ENCODE assay signal across 13 mouse cellular contexts in the genomic region with DNA sequence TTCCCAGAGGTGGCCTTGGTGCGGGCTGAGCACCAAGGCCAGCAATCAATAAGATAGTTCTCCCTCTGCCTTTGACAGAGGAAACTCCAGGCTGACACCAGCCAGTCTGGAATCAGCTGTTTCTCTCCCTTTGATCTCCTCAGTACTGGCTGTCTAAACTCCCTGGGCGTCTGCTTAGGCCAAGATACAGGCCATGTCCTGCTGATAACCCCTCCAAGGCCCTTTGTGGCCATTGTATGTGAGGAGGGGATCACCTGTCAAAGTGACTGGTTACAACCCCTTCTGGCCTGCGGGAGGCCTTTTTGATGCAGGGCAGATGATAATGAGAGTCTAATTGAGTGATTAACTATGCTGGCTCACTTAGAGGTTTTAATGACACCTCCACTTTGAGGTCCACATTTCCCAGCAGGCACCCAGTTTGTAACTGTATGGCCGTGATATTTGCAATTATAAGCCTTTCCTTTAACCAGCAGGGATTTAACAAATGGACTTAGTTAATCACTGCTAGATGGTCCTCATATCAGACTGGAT.
DNase-seq lines count a peak whose midpoint lies in the region; ATAC-seq and TF ChIP-seq lines count a peak whose summit lies in the region.
"Had no signal": no experiment of that assay in that cellular context is flagged by ENCODE, and none has a peak within 500 bp of the region (broad histone marks: within the 10 kb centered on the region; RNA-seq: fewer than 3 reads in every experiment).

No protein-coding gene starts in this region.

- no peaks in the 10 kb centered on the region for H3K36me3 ChIP-seq in forebrain, embryonic 12.5 days (replicated peaks)
- H3K36me3 ChIP-seq in midbrain, embryonic 13.5 days = no peaks in the 10 kb centered on the region
- H3K36me3 ChIP-seq in stomach, postnatal 0 days (ENCODE audit: control insufficient read depth, insufficient read depth, low read length) = no peaks in the 10 kb centered on the region
- H3K36me3 ChIP-seq: embryonic facial prominence, embryonic 12.5 days; kidney, embryonic 15.5 days had no signal

- TF ChIP-seq EP300 in stomach, postnatal 0 days (optimal IDR thresholded peaks at IDR 0.05) = no peak

- H3K27ac ChIP-seq in forebrain, embryonic 12.5 days = peak overlapping the region; percentile 56; the same call in 1 of the 2 replicates
- H3K27ac ChIP-seq in midbrain, embryonic 13.5 days = peak overlapping the region; percentile 52
- H3K27ac ChIP-seq in stomach, postnatal 0 days (replicated peaks) = no peak overlapping the region
- H3K27ac ChIP-seq: embryonic facial prominence, embryonic 12.5 days; gastrocnemius, adult 2 months; kidney, embryonic 15.5 days had no signal

- no peak for TF ChIP-seq CTCF in stomach, postnatal 0 days (IDR thresholded peaks at IDR 0.05; ENCODE audit: low read depth)

- DNase-seq in ES-CJ7 (ENCODE audit: low read depth, low spot score) (peak; percentile 85), R1 (ENCODE audit: low read depth, low spot score) (peak; percentile 74)
- DNase-seq in left cerebral cortex, adult 8-10 months (ENCODE audit: low spot score in 2 of 2) = no peak
- DNase-seq in stomach, postnatal 0 days (ENCODE audit: low spot score) = no peak
- DNase-seq: gastrocnemius, adult 2 months; lung, embryonic 14.5 days; right cerebral cortex, postnatal 14 days; thymus, adult 18-20 months had no signal

- WGBS in forebrain, embryonic 12.5 days = 8% methylated on average over 4 of the region's 4 CpGs
- 7% methylated on average over 4 of the region's 4 CpGs for WGBS in midbrain, embryonic 13.5 days
- WGBS in stomach, postnatal 0 days = 54% methylated on average over 4 of the region's 4 CpGs

- H3K4me1 ChIP-seq in forebrain, embryonic 12.5 days = peaks cover 21% of the 10 kb centered on the region
- peaks cover 24% of the 10 kb centered on the region for H3K4me1 ChIP-seq in midbrain, embryonic 13.5 days (replicated peaks)
- H3K4me1 ChIP-seq in stomach, postnatal 0 days (replicated peaks; ENCODE audit: control insufficient read depth, insufficient read depth) = no peaks in the 10 kb centered on the region
- H3K4me1 ChIP-seq: embryonic facial prominence, embryonic 12.5 days; kidney, embryonic 15.5 days had no signal

- peaks cover 4% of the 10 kb centered on the region; the same call in 1 of the 2 replicates for H3K27me3 ChIP-seq in forebrain, embryonic 12.5 days
- peaks cover 39% of the 10 kb centered on the region for H3K27me3 ChIP-seq in midbrain, embryonic 13.5 days
- no peaks in the 10 kb centered on the region for H3K27me3 ChIP-seq in stomach, postnatal 0 days (ENCODE audit: control insufficient read depth, insufficient read depth, low read length)
- H3K27me3 ChIP-seq: kidney, embryonic 15.5 days had no signal

- no peaks in the 10 kb centered on the region for H3K9me3 ChIP-seq in forebrain, embryonic 12.5 days
- H3K9me3 ChIP-seq in midbrain, embryonic 13.5 days = no peaks in the 10 kb centered on the region
- no peaks in the 10 kb centered on the region for H3K9me3 ChIP-seq in stomach, postnatal 0 days (ENCODE audit: control insufficient read depth, low read length)
- H3K9me3 ChIP-seq: embryonic facial prominence, embryonic 12.5 days; kidney, embryonic 15.5 days had no signal

- H3K4me3 ChIP-seq in forebrain, embryonic 12.5 days (replicated peaks) = no peak overlapping the region
- no peak overlapping the region for H3K4me3 ChIP-seq in midbrain, embryonic 13.5 days (replicated peaks)
- no peak overlapping the region for H3K4me3 ChIP-seq in stomach, postnatal 0 days (ENCODE audit: low read depth, low read length)
- H3K4me3 ChIP-seq: embryonic facial prominence, embryonic 12.5 days; gastrocnemius, adult 2 months; kidney, embryonic 15.5 days had no signal

- peak; percentile 81; the same call in 1 of the 2 replicates for ATAC-seq in forebrain, embryonic 12.5 days (ENCODE audit: low FRiP score)
- peak; percentile 88 for ATAC-seq in midbrain, embryonic 13.5 days
- no peak for ATAC-seq in stomach, postnatal 0 days (ENCODE audit: low FRiP score, low TSS enrichment)
- no peak for ATAC-seq in erythroid progenitor cell, adult 5-6 weeks (replicated peaks; ENCODE audit: low FRiP score, poor library complexity, severe bottlenecking)

- H3K4me2 ChIP-seq in forebrain, embryonic 12.5 days = no peak overlapping the region
- no peak overlapping the region for H3K4me2 ChIP-seq in midbrain, embryonic 13.5 days (replicated peaks)
- no peak overlapping the region for H3K4me2 ChIP-seq in stomach, postnatal 0 days (replicated peaks; ENCODE audit: low read depth)
- H3K4me2 ChIP-seq: embryonic facial prominence, embryonic 12.5 days; kidney, embryonic 15.5 days; lung, embryonic 14.5 days had no signal

- no peak overlapping the region for H3K9ac ChIP-seq in forebrain, embryonic 12.5 days
- H3K9ac ChIP-seq in midbrain, embryonic 13.5 days (replicated peaks) = no peak overlapping the region
- H3K9ac ChIP-seq in stomach, postnatal 0 days (ENCODE audit: low read length) = no peak overlapping the region
- H3K9ac ChIP-seq: embryonic facial prominence, embryonic 12.5 days; kidney, embryonic 15.5 days; lung, embryonic 14.5 days had no signal

Comparison
In these comparisons a context has a peak if more than half of its experiments do, and no peak if none do; other contexts are left out.
1. DNase-seq: peak in ES-CJ7 (single experiment) and R1 (single experiment); none in left cerebral cortex, adult 8-10 months (0 of 2) and stomach, postnatal 0 days (single experiment).
2. ATAC-seq: peak in forebrain, embryonic 12.5 days (single experiment) and midbrain, embryonic 13.5 days (single experiment); none in stomach, postnatal 0 days (single experiment) and erythroid progenitor cell, adult 5-6 weeks (single experiment).